Mouse (Mus musculus) skeletal muscle tissue, postnatal 0 days (tissue): Measurements from ENCODE around the gene Mrps14. TPM values are rescaled to one million over a fixed set of nuclear protein-coding genes. Genes with fewer than 3 reads are reported as not detected.

Experiments used
- polyA plus RNA-seq: library from polyadenylated mRNA; unstranded; fragments of >200 nt; fragmentation: Nextera tagmentation; extraction: Ambion mirVana; gene quantifications from 2 replicates; pipeline ENCODE4 v1.2.1, GENCODE M21; 2015

Mrps14 gene
- 245 and 246 TPM in 2 replicates for polyA plus RNA-seq

GRCm38 (mm10) chr1:160194529-160195336, at the start of gene Mrps14:
Gene Mrps14 (plus strand): TSS chr1:160195215.

GRCm38 (mm10) chr1:160153480-160153879, 41.5 kb upstream of the Mrps14 start, which contains the start of gene Tnn:
Gene Tnn (minus strand): TSS chr1:160153580.

GRCm38 (mm10) chr1:160212703-160213669, 18.0 kb downstream of the Mrps14 start, which contains the start of gene Cacybp:
Gene Cacybp (minus strand): TSS chr1:160212875.

Other genes with a start within 250 kb of the Mrps14 start
- 17.1 and 21.0 TPM in 2 replicates for gene 4930523C07Rik, start 150.8 kb upstream of the Mrps14 start, polyA plus RNA-seq
- 0.06 and 0.61 TPM in 2 replicates for gene Tnn, start 41.6 kb upstream of the Mrps14 start, polyA plus RNA-seq
- 102 and 112 TPM in 2 replicates for gene Cacybp, start 17.7 kb downstream of the Mrps14 start, polyA plus RNA-seq